Mouse (Mus musculus): ENCODE measurements around the gene Kdm8. TPM values are rescaled to one million over a fixed set of nuclear protein-coding genes. Genes with fewer than 3 reads are reported as not detected.
"Not testable (repeated sequence)": the region's sequence is repeated elsewhere in the genome, so short reads cannot be mapped to it uniquely, and the experiment has no call there.

The Kdm8 gene
- polyA plus RNA-seq, 1 experiment from 2014 or later: 14.9 TPM

DNA sequence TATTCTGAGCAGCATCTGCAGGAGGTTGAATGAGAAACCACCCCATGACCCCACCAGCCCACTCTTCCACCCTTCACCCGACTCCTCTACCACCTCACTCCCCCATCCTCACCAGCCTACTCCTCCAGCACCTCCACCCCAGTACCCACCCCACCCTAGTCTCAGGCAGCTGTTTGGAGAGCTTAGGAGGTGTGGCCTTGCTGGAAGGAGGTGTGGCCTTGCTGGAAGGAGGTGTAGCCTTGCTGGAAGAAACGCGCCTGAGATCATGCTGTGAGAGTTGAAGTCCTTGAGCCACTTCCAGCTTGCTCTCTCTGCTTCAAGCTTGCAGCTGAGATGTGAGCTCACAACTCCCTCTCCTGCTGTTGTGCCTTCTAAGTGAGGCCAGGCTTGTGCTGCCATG is 26.1 kb upstream of the Kdm8 start:
- peak; percentile 59; the same call in 1 of the 2 replicates for ATAC-seq (ENCODE audit: insufficient read depth)

DNA sequence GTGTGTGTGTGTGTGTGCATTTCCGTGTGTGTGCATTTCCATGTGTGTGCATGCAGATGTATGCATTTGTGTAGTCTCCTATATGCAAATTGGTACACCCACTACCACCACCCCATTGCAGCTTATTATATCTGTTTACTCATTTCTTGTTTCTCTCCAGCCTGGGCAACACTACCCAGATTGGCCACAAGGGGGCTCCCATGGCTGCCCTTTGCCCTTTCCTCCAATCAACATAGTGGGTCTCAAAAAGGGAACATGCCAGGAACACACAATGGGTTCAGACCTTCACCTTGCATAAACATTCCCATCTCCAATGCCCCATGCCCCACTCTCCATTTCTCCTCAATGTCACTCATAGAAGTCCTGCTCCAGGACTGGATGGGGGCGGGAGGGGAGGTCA is 24.3 kb upstream of the Kdm8 start:
- H3K9me3 ChIP-seq (ENCODE audit: low read depth, low read length): no peaks in the 10 kb centered on the region
- H3K4me2 ChIP-seq: no peak overlapping the region
- ATAC-seq (ENCODE audit: insufficient read depth): no peak
- peak; percentile 80 for TF ChIP-seq CTCF (IDR thresholded peaks at IDR 0.05; ENCODE audit: low read depth)
- DNase-seq: peak; percentile 38
- no peak overlapping the region for H3K4me3 ChIP-seq (ENCODE audit: low read depth, low read length)
- no peaks in the 10 kb centered on the region for H3K27me3 ChIP-seq (ENCODE audit: insufficient read depth, low read length)
- H3K4me1 ChIP-seq (ENCODE audit: insufficient read depth): no peaks in the 10 kb centered on the region
- 43% methylated on average over 2 of the region's 2 CpGs for WGBS
- no peak overlapping the region for H3K27ac ChIP-seq (ENCODE audit: low read depth)
- H3K9ac ChIP-seq: no peak overlapping the region
- H3K36me3 ChIP-seq (ENCODE audit: insufficient read depth): no peaks in the 10 kb centered on the region

More for the DNA sequence above, 26.1 kb upstream of the Kdm8 start:
- Histone ChIP-seq H3K9me3 (ENCODE audit: low read depth, low read length) (no peaks in the 10 kb centered on the region), H3K4me3 (ENCODE audit: low read depth, low read length) (no peak overlapping the region), H3K27me3 (ENCODE audit: insufficient read depth, low read length) (no peaks in the 10 kb centered on the region), H3K4me1 (ENCODE audit: insufficient read depth) (no peaks in the 10 kb centered on the region), H3K4me2 (no peak overlapping the region), H3K36me3 (ENCODE audit: insufficient read depth) (no peaks in the 10 kb centered on the region), H3K9ac (no peak overlapping the region), H3K27ac (ENCODE audit: low read depth) (no peak overlapping the region)
- DNase-seq: peak; percentile 57
- 26% methylated on average over 3 of the region's 3 CpGs for WGBS
- no peak for TF ChIP-seq CTCF (IDR thresholded peaks at IDR 0.05; ENCODE audit: low read depth)

DNA sequence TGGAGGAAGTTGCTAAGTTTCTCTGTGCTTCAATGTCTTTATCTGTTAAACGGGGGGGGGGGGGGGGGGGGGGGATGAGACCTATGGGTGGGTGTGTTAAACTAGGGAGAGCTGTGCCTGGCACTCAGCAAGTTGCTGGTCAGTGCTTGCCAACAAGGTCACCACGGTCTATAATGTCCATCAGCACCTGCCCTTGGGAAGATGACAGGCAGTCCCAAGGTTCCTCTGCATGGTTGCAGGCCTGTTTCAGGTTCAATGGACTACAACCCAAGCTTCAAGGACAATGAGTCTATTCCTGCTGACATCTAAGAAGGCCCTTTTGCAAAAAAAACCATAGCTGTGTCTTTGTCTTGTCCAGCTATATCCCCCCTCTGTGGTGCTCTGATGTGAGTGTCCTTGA is 22.6 kb upstream of the Kdm8 start:
- H3K4me3 ChIP-seq (ENCODE audit: low read depth, low read length): no peak overlapping the region
- DNase-seq (no peak), ATAC-seq (ENCODE audit: insufficient read depth) (no peak)
- no peaks in the 10 kb centered on the region for H3K36me3 ChIP-seq (ENCODE audit: insufficient read depth)
- no peaks in the 10 kb centered on the region for H3K4me1 ChIP-seq (ENCODE audit: insufficient read depth)
- no peak overlapping the region for H3K27ac ChIP-seq (ENCODE audit: low read depth)
- no peak overlapping the region for H3K9ac ChIP-seq
- H3K4me2 ChIP-seq: no peak overlapping the region
- WGBS: 46% methylated on average over 2 of the region's 2 CpGs
- no peaks in the 10 kb centered on the region for H3K27me3 ChIP-seq (ENCODE audit: insufficient read depth, low read length)
- TF ChIP-seq CTCF (IDR thresholded peaks at IDR 0.05; ENCODE audit: low read depth): no peak
- H3K9me3 ChIP-seq (ENCODE audit: low read depth, low read length): no peaks in the 10 kb centered on the region

DNA sequence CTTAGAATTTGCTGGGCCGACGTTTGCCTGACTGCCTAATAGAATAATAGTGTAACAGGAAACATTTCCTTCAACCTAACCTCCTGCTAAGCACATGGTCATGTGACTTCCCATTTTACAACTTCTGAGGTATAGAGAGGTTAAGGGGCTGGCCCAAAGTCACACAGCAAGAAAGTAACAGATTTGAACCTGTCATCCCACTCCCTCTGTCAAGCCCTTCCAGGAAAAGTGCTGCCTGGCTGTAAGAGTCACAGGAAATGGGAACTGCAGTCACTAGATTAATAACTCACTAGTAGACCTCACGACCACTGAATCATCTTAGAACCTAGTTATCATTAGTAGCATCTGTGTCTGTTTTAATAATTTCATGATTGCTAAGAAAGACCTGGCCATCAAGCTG is 21.4 kb upstream of the Kdm8 start:
- H3K9ac ChIP-seq: no peak overlapping the region
- WGBS: 45% methylated on average over 3 of the region's 3 CpGs
- no peaks in the 10 kb centered on the region for H3K4me1 ChIP-seq (ENCODE audit: insufficient read depth)
- H3K9me3 ChIP-seq (ENCODE audit: low read depth, low read length): no peaks in the 10 kb centered on the region
- ATAC-seq (ENCODE audit: insufficient read depth): no peak
- no peak for TF ChIP-seq CTCF (IDR thresholded peaks at IDR 0.05; ENCODE audit: low read depth)
- H3K27ac ChIP-seq (ENCODE audit: low read depth): no peak overlapping the region
- no peak overlapping the region for H3K4me3 ChIP-seq (ENCODE audit: low read depth, low read length)
- H3K36me3 ChIP-seq (ENCODE audit: insufficient read depth): no peaks in the 10 kb centered on the region
- no peak overlapping the region for H3K4me2 ChIP-seq
- H3K27me3 ChIP-seq (ENCODE audit: insufficient read depth, low read length): no peaks in the 10 kb centered on the region
- DNase-seq: no peak

DNA sequence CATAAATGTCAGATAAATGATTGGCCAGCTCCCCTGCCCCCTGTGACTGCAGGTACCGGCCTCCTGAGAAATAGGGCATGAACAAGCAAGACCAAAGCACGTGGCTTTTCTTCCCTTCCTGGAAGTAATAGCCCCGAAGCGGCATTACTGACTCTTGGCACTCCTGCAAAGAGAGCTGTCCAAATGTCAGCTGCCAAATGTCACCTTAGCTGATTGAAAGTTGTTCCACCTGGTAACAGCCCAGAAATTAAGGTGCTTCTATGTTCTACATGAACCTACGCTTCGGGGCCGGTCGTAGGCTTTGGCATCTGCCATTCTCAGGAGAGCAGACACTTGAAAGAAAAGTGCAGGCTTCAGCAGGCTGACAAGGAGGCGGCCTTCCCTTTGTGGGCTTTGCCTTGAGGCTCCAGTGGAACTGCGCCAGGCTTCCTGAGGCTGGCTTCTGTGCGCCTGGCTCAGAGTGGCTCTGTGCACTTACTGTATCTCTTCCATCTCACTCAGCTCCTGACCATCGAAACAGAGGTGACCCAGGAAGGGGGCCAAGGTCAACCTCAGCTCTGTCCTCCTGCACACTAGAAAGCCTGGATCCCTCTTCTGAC is 16.9 kb upstream of the Kdm8 start:
- no peaks in the 10 kb centered on the region for H3K36me3 ChIP-seq (ENCODE audit: insufficient read depth)
- TF ChIP-seq CTCF (IDR thresholded peaks at IDR 0.05; ENCODE audit: low read depth): no peak
- H3K9ac ChIP-seq: no peak overlapping the region
- no peaks in the 10 kb centered on the region for H3K27me3 ChIP-seq (ENCODE audit: insufficient read depth, low read length)
- DNase-seq: peak; percentile 56
- peaks cover 3% of the 10 kb centered on the region; the same call in 1 of the 2 replicates for H3K4me1 ChIP-seq (ENCODE audit: insufficient read depth)
- H3K27ac ChIP-seq (ENCODE audit: low read depth): no peak overlapping the region
- no peak overlapping the region for H3K4me3 ChIP-seq (ENCODE audit: low read depth, low read length)
- no peak overlapping the region for H3K4me2 ChIP-seq
- 61% methylated on average over 12 of the region's 12 CpGs for WGBS
- peak; percentile 30; the same call in 1 of the 2 replicates for ATAC-seq (ENCODE audit: insufficient read depth)
- peaks cover 4% of the 10 kb centered on the region; the same call in 1 of the 2 replicates for H3K9me3 ChIP-seq (ENCODE audit: low read depth, low read length)

DNA sequence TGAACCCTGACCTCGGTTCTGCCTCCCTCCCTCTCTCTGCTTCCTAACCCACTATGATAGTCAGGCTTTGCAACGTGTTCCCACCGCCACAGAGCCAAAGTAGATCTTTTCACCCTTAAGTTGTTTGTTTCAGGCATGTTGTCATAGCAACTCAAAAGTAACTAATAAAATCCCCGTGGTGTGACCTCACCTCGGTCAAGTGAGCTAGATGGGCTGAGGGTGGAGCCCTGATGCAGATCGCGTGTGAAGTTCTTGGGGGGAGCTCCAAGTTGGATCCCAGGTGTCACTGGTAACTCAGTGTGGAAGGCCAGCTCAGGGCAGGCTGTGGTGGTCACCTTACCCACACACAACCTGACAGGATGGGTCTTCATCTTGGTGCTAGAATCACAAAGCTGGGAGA is 16.1 kb upstream of the Kdm8 start:
- no peak for TF ChIP-seq CTCF (IDR thresholded peaks at IDR 0.05; ENCODE audit: low read depth)
- H3K9me3 ChIP-seq (ENCODE audit: low read depth, low read length): peaks cover 4% of the 10 kb centered on the region; the same call in 1 of the 2 replicates
- no peaks in the 10 kb centered on the region for H3K27me3 ChIP-seq (ENCODE audit: insufficient read depth, low read length)
- no peak overlapping the region for H3K27ac ChIP-seq (ENCODE audit: low read depth)
- no peak for ATAC-seq (ENCODE audit: insufficient read depth)
- no peaks in the 10 kb centered on the region for H3K36me3 ChIP-seq (ENCODE audit: insufficient read depth)
- 73% methylated on average over 7 of the region's 7 CpGs for WGBS
- H3K4me2 ChIP-seq: no peak overlapping the region
- H3K4me3 ChIP-seq (ENCODE audit: low read depth, low read length): no peak overlapping the region
- H3K9ac ChIP-seq: no peak overlapping the region
- peaks cover 3% of the 10 kb centered on the region; the same call in 1 of the 2 replicates for H3K4me1 ChIP-seq (ENCODE audit: insufficient read depth)
- no peak for DNase-seq

DNA sequence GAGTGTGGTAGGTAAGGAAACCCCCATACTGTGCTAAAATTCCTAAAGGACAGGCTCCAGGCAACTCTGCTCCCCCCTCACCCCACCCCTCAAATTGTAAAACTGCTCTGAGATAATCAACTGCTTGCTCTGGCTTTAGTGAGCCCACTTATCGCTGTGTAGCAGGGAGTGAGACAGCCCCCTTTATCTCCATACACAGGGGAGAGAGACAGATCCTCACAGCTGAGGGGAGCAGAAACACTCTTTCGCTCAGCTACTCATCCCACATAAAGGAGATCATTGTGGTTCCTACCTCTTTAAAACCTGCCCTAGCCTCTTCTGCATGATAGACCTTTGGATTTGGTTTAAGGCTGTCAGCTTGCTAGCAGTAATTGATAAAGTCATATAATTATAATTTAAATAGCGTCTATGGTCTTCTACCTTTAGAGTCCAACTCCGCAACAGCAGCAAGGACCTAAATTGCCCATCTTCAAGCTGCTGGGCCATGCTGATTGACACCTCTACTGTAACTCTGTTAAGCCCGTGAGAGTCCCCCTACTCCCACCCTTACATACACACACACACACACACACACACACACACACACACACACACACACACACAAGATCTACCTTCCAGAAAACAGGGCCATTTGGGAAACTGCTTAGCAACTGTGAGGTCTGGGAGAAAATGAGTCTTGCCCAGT is 15.5 kb upstream of the Kdm8 start:
- H3K9me3 ChIP-seq (ENCODE audit: low read depth, low read length); H3K27ac ChIP-seq (ENCODE audit: low read depth); H3K36me3 ChIP-seq (ENCODE audit: insufficient read depth); H3K9ac ChIP-seq; H3K4me3 ChIP-seq (ENCODE audit: low read depth, low read length); H3K4me1 ChIP-seq (ENCODE audit: insufficient read depth); H3K27me3 ChIP-seq (ENCODE audit: insufficient read depth, low read length); H3K4me2 ChIP-seq; DNase-seq; ATAC-seq (ENCODE audit: insufficient read depth): not testable (repeated sequence)
- 74% methylated on average over 5 of the region's 5 CpGs for WGBS
